Mouse (Mus musculus) telencephalon, adult 2 months (tissue): ENCODE data around the gene Saysd1.
"Not testable (repeated sequence)": the region's sequence is repeated elsewhere in the genome, so short reads cannot be mapped to it uniquely, and the experiment has no call there.

Experiments
- DNase-seq: peaks from one replicate; pipeline ENCODE4 v3.0.0-alpha.2; 2011; ENCODE audit warnings: low read depth, low spot score

Saysd1 gene

DNA sequence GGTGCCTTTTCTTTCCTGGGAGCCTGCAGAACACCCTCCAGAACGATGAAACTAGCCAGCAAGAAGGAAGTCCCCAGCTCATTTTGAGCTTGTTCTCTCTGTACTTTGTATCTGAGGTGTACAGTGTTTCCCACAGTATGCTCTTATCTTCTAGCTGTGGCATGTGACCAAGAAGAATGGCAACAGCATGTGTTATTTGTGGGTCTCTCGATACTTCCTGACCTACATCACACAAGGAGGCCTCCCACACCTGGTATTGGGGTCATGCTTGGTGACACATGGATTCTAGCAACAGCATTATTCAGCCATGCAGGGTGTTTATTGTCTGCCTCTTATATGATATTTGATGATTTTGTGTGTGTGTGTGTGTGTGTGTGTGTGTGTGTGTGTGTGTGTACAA, 96.5 kb downstream of the Saysd1 start:
- DNase-seq: no peak

DNA sequence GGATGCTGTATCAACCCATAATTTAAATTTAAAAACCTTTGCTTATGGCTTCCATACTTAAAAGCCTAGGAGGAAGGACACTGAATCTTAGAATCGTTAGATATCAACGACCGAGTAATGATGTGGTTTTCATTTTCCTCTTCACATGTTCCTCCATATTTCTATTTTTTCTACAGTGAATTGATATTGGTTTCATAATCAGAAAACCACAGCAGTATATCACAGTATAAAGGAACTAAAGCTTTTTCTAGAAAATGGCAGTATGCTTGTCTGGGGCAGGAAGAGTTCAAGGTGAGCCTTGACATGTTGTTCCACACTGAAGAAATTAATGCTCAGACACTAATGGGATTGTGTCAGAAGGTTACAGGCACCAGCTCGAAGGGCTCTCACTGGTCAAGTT, 97.4 kb downstream of the Saysd1 start:
- DNase-seq: no peak

DNA sequence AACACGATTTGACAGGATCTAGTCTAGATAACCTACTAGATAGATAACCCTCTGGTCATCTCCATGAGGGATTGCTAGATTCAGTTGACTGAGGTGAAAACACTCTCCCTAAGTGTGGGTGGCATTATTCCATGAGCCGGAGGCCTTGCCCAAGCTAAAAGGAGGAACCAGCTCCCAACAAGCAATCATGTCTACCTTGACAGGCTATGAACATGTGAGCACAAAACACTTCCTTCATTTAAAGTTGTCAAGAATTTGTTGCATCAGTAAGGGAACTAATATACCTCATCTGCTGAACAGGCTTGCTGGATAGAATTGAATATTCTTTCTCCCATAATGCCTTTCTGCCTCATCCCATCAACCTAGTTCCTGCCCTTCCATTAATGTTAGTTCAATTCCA, 98.5 kb downstream of the Saysd1 start:
- no peak for DNase-seq

DNA sequence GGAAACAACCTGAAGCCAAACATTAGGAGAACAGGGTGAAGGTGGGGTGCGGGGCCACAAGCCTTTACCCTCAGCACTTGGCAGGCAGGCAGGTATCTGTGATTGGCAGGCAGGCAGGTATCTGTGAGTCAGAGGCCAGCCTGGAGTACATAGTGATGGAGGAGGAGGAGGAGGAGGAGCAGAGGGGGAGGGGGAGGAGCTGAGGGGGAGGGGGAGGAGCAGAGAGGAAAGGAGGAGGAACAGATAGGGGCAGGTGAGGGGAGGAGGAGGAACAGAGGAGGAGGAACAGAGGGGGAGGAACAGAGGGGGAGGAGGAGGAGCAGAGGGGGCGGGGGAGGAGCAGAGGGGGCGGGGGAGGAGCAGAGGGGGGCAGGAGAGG, 105.6 kb downstream of the Saysd1 start:
- no peak for DNase-seq

DNA sequence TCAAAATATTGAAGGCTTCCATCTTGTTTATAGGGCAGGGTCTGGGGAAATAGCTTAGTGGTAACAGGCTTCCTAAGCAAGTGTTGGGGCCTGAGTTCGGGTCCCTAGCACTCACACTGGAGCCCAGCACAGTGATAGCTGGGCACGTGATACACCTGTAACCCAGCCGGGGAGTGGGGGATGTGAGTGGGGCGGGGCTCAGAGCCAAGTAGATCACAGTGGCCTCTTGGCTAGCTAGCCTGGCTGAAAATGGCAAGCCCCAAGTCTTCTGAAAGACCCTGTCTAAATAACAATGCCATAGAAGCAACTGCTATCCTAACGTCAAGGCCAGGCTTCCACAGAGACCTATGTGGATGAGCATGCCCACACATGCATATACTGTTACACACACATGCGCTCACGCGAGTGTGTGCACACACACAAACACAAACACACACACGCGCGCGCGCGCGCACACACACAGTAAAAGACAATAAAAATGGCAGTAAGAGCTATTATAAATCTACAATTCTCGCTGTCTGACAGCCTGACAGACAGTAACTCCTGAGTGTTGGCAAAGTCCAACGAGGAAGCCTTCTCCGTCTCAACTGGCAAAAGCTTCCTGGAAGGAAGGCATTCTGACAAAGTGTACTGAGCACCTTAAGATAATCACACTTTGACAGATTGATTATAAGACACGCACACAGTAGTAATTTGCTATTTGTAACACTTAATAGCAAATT, 106.2 kb downstream of the Saysd1 start:
- no peak for DNase-seq

DNA sequence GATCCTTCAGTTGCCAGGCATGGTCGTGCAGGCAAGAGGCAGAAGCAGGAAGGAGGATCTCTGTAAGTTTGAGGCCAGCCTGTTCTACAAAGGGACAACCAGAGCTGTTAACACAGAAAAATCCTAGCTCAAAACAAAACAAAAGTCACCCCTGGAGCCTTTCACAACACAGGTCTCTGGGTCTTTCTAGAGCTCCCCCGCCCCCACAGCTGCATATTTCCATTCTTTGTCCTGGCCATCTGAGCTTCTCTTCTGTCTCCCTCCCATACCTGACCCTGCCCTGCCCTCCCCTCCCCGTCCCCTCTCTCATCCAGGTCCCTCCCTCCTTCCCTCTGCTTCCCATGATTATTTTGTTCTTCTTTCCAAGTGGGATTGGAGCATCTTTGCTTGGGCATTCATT, 108.7 kb downstream of the Saysd1 start:
- DNase-seq: no peak

DNA sequence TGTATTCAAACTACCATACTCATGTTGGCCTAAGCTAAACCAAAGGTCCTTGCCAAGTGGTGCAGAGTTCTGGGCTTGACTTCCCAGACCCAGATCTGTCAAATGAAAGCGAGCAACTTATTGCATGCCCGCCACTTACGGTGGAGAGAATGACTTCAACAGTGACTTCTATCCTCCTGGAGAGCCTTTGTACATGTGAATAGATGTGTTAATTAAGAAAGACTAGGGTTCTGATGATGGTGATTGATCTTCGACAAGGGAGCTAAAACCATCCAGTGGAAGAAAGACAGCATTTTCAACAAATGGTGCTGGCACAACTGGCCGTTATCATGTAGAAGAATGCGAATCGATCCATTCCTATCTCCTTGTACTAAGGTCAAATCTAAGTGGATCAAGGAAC, 110.9 kb downstream of the Saysd1 start:
- not testable (repeated sequence) for DNase-seq
